Mouse (Mus musculus): ENCODE measurements around the gene 2310009B15Rik.
A peak's percentile ranks its signal among the peaks of the same experiment; 100 is the strongest.

The 2310009B15Rik gene

GRCm38 (mm10) chr1:138856101-138856950 is at the start of gene 2310009B15Rik:
2310009B15Rik (minus strand) TSS chr1:138856852.
- peak; percentile 84 for DNase-seq

GRCm38 (mm10) chr1:138906256-138906655 is 49.6 kb upstream of the 2310009B15Rik start:
- DNase-seq: no peak

- DNase-seq: no peak
These were observed 48.6 kb upstream of the 2310009B15Rik start for GRCm38 (mm10) chr1:138905092-138905765.

- DNase-seq: no peak
These were observed 47.2 kb upstream of the 2310009B15Rik start for GRCm38 (mm10) chr1:138903894-138904293.

GRCm38 (mm10) chr1:138901431-138902117 is 44.9 kb upstream of the 2310009B15Rik start:
- DNase-seq: peak; percentile 66

- no peak for DNase-seq
These were observed 39.4 kb upstream of the 2310009B15Rik start for GRCm38 (mm10) chr1:138896088-138896487.

- DNase-seq: no peak
These were observed 21.0 kb upstream of the 2310009B15Rik start for GRCm38 (mm10) chr1:138877470-138878254.

- DNase-seq: peak; percentile 10
These were observed 19.9 kb upstream of the 2310009B15Rik start for GRCm38 (mm10) chr1:138876371-138877045.

- DNase-seq: no peak
These were observed 5.8 kb downstream of the 2310009B15Rik start for GRCm38 (mm10) chr1:138850823-138851222.

GRCm38 (mm10) chr1:138850161-138850539 is 6.5 kb downstream of the 2310009B15Rik start:
- no peak for DNase-seq

- no peak for DNase-seq
These were observed 7.0 kb downstream of the 2310009B15Rik start for GRCm38 (mm10) chr1:138849531-138850160.

GRCm38 (mm10) chr1:138848511-138849109 is 8.0 kb downstream of the 2310009B15Rik start, which contains the start of gene Lhx9:
Lhx9 (minus strand) TSS chr1:138848577.
- DNase-seq: no peak

- DNase-seq: no peak
These were observed 8.6 kb downstream of the 2310009B15Rik start for GRCm38 (mm10) chr1:138848026-138848425.

- no peak for DNase-seq
These were observed 9.5 kb downstream of the 2310009B15Rik start for GRCm38 (mm10) chr1:138847146-138847545.

- no peak for DNase-seq
These were observed 10.1 kb downstream of the 2310009B15Rik start for GRCm38 (mm10) chr1:138846581-138846980.

- DNase-seq: no peak
These were observed 10.5 kb downstream of the 2310009B15Rik start for GRCm38 (mm10) chr1:138846131-138846530.

- no peak for DNase-seq
These were observed 11.2 kb downstream of the 2310009B15Rik start for GRCm38 (mm10) chr1:138845481-138845880.

- no peak for DNase-seq
These were observed 12.5 kb downstream of the 2310009B15Rik start for GRCm38 (mm10) chr1:138844166-138844565.

GRCm38 (mm10) chr1:138843361-138844091 is 13.1 kb downstream of the 2310009B15Rik start:
- DNase-seq: no peak

GRCm38 (mm10) chr1:138842756-138843155 is 13.9 kb downstream of the 2310009B15Rik start:
- DNase-seq: no peak
